Mouse (Mus musculus): Measurements from ENCODE around the gene Sdccag8. TPM values are rescaled to one million over a fixed set of nuclear protein-coding genes. Genes with fewer than 3 reads are reported as not detected.

Gene Sdccag8
- polyA plus RNA-seq, 1 experiment from 2014 or later = 11.1 TPM

DNA sequence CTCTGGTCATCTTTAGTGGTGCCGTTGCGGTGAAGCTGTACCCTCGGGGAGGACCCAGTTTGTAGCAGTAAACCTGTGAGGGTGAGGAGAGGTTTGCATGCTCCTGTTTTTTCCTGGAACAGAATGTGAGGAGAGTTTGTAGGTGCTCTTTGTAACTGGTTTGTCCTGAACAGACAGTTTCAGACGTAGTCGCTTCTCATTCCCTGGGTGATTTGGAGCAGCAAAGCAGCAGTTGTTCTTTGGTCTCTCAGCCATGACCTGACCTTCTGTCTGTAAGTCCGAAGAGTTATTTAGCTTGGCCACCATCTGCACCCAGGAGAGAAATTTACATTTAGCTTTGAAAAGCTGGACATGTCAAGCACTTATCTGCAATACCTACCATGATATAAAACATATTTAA is 65.2 kb downstream of the Sdccag8 start:
- Histone ChIP-seq H3K4me3 (ENCODE audit: low read length) (no peak overlapping the region), H3K9ac (ENCODE audit: low read length) (no peak overlapping the region), H3K27ac (ENCODE audit: low read length) (no peak overlapping the region), H3K27me3 (ENCODE audit: control insufficient read depth, insufficient read depth, low read length) (no peaks in the 10 kb centered on the region), H3K36me3 (ENCODE audit: control insufficient read depth, insufficient read depth) (no peaks in the 10 kb centered on the region), H3K4me2 (ENCODE audit: low read depth, low read length) (no peak overlapping the region), H3K4me1 (ENCODE audit: control insufficient read depth, insufficient read depth, low read length) (no peaks in the 10 kb centered on the region), H3K9me3 (replicated peaks; ENCODE audit: control insufficient read depth, low read length) (no peaks in the 10 kb centered on the region)
- no peak for ATAC-seq (replicated peaks; ENCODE audit: extremely low read depth, insufficient read depth, low FRiP score)
- WGBS = 73% methylated on average over 6 of the region's 6 CpGs

DNA sequence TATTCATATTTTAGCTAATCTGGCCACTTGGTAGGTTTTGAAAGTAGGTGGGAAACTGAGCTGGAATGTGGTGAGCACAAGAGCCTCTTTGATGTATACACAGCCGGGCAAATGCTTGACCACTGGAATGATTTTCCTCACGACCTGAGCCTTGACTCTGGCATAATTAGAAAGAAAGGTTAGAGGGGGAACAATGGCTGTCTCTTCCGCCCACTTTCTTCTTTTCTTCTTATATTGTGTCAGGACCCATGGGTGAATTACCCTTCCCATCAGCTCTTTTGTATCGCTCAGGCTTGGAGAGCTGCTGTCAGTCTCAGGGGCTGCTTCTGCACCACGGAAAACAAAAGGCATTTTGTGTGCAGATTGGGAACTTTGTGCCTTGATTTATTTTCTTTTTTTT is 65.6 kb downstream of the Sdccag8 start:
- 55% methylated on average over 5 of the region's 5 CpGs for WGBS
- H3K4me3 ChIP-seq (ENCODE audit: low read length) = no peak overlapping the region
- no peaks in the 10 kb centered on the region for H3K27me3 ChIP-seq (ENCODE audit: control insufficient read depth, insufficient read depth, low read length)
- H3K27ac ChIP-seq (ENCODE audit: low read length) = no peak overlapping the region
- no peaks in the 10 kb centered on the region for H3K36me3 ChIP-seq (ENCODE audit: control insufficient read depth, insufficient read depth)
- ATAC-seq (replicated peaks; ENCODE audit: extremely low read depth, insufficient read depth, low FRiP score) = no peak
- no peak overlapping the region for H3K9ac ChIP-seq (ENCODE audit: low read length)
- no peaks in the 10 kb centered on the region; the same call in 1 of the 2 replicates for H3K4me1 ChIP-seq (ENCODE audit: control insufficient read depth, insufficient read depth, low read length)
- no peaks in the 10 kb centered on the region for H3K9me3 ChIP-seq (replicated peaks; ENCODE audit: control insufficient read depth, low read length)
- no peak overlapping the region for H3K4me2 ChIP-seq (ENCODE audit: low read depth, low read length)

DNA sequence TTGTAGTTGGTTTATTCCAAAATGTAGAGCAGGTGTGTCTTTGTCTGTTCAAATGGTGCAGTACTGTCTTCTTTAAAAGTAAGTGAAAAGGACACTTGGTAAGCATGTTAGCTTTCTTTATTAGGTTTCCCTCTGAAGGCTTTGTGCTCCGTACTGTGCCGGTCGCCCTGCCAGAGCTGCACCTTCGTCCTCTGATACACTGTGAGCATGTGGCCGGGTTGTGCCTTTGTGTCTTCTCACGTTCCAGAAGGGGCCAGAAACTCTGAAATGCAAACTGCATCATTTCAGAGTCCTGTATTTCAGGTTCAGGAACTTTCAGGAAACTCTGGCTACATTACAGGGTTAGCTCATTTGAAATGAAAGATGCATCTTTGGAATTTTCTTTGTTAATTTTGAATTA is 66.5 kb downstream of the Sdccag8 start:
- ATAC-seq (replicated peaks; ENCODE audit: extremely low read depth, insufficient read depth, low FRiP score) = no peak
- Histone ChIP-seq H3K4me2 (ENCODE audit: low read depth, low read length) (no peak overlapping the region), H3K4me3 (ENCODE audit: low read length) (no peak overlapping the region), H3K36me3 (ENCODE audit: control insufficient read depth, insufficient read depth) (no peaks in the 10 kb centered on the region), H3K27ac (ENCODE audit: low read length) (no peak overlapping the region), H3K9me3 (replicated peaks; ENCODE audit: control insufficient read depth, low read length) (no peaks in the 10 kb centered on the region), H3K27me3 (ENCODE audit: control insufficient read depth, insufficient read depth, low read length) (no peaks in the 10 kb centered on the region), H3K9ac (ENCODE audit: low read length) (no peak overlapping the region), H3K4me1 (ENCODE audit: control insufficient read depth, insufficient read depth, low read length) (peaks cover 4% of the 10 kb centered on the region)
- 77% methylated on average over 6 of the region's 6 CpGs for WGBS

DNA sequence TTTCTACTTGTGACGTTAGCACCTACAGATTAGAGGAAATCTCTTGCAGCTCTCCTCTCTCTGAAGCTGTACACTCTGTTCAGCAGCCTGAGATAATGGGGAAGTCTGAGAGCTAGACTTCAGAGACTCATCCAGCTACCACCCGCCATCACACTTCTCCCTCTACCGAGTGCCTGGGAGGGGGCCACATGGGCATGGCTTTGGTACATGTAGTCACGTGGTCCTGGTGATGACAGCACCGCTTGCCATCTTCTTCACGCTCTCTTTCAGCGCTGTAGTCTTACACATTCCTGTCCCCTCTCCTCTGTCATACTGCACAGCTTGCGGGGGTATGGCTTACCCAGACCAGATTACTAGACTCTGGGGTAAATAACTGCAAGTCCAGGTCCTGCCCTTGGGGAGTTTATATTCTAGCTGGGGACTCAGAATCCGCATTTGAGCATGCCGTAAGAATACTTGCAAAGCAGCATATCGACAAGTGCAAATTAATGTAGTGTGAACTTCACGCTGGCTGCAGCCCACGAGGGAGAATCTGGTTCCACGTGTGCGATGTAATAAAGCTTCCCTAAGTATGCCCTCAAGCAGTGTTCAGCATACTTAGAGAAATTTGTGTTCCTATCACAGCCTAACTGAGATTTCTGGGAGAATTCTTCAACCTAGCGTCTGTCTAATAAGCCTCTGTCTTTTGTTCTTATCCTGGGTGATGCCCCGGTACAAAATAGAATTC is 70.9 kb downstream of the Sdccag8 start:
- no peaks in the 10 kb centered on the region for H3K36me3 ChIP-seq (ENCODE audit: control insufficient read depth, insufficient read depth)
- WGBS = 58% methylated on average over 17 of the region's 17 CpGs
- peak overlapping the region; percentile 5; the same call in 1 of the 2 replicates for H3K4me2 ChIP-seq (ENCODE audit: low read depth, low read length)
- no peaks in the 10 kb centered on the region for H3K9me3 ChIP-seq (replicated peaks; ENCODE audit: control insufficient read depth, low read length)
- H3K9ac ChIP-seq (ENCODE audit: low read length) = no peak overlapping the region
- no peak overlapping the region for H3K27ac ChIP-seq (ENCODE audit: low read length)
- H3K4me3 ChIP-seq (ENCODE audit: low read length) = no peak overlapping the region
- no peaks in the 10 kb centered on the region for H3K27me3 ChIP-seq (ENCODE audit: control insufficient read depth, insufficient read depth, low read length)
- peak; percentile 80 for ATAC-seq (replicated peaks; ENCODE audit: extremely low read depth, insufficient read depth, low FRiP score)
- H3K4me1 ChIP-seq (ENCODE audit: control insufficient read depth, insufficient read depth, low read length) = peaks cover 4% of the 10 kb centered on the region

DNA sequence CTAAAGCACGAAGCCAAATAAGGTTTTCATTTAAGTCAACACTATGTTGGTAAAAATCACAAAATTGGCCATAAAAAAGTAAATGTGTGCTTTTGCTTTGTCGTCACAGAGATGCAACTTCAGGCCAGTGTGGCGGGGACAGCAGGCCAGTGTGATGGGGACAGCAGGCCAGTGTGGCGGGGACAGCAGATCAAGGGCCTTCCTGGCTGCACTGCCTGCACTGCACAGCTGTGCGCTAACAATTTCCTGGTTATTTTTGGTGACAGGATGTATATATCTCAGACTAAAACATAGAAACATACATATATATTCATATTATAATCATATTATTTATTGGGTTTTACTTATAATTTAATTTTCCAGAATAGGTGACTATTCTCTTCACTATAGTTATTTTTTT is 71.5 kb downstream of the Sdccag8 start:
- Histone ChIP-seq H3K9me3 (replicated peaks; ENCODE audit: control insufficient read depth, low read length) (no peaks in the 10 kb centered on the region), H3K9ac (ENCODE audit: low read length) (no peak overlapping the region), H3K4me3 (ENCODE audit: low read length) (no peak overlapping the region), H3K27me3 (ENCODE audit: control insufficient read depth, insufficient read depth, low read length) (no peaks in the 10 kb centered on the region), H3K36me3 (ENCODE audit: control insufficient read depth, insufficient read depth) (no peaks in the 10 kb centered on the region), H3K27ac (ENCODE audit: low read length) (no peak overlapping the region), H3K4me2 (ENCODE audit: low read depth, low read length) (no peak overlapping the region), H3K4me1 (ENCODE audit: control insufficient read depth, insufficient read depth, low read length) (peaks cover 4% of the 10 kb centered on the region)
- ATAC-seq (replicated peaks; ENCODE audit: extremely low read depth, insufficient read depth, low FRiP score) = no peak
- 76% methylated on average over 5 of the region's 5 CpGs for WGBS

DNA sequence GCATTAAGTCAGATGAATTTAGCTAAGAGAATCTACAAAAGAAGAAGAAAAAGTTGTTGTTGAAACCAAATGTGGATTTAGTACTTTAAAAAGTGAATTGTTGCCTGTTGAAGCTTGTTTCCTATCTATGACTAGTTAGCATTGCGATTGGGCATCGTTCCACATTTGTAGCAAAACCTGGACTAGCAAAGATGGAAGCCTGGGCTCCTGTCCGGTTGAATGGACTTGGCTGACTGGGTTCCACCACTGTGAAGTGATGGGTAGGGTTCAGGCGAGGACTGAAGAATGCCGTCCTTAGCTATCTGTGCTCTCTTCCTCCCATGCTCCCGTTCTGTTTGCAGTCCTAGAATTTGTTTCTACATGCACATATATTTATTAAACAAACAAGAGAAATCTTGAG is 89.3 kb downstream of the Sdccag8 start:
- H3K4me1 ChIP-seq (ENCODE audit: control insufficient read depth, insufficient read depth, low read length) = no peaks in the 10 kb centered on the region

DNA sequence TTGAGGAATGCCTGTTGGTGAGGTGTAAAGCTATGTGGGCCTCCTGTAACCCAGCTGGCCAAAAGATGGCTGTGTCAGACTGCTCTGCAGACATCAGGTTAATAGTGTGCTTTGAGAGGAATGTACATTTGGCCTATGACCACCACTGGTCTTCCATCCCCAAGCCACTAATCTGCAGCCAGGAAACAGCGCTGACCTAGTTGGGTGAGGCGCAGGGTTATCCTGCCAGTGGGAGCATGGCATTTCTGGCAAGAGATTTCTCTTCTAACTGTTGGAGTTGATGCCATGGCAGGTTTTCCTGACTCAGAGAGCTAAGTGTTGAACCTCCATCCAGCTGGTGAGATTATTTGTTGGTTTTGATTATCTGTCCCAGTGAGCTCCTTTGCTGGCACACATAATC is 101.5 kb downstream of the Sdccag8 start:
- Histone ChIP-seq H3K9ac (ENCODE audit: low read length) (no peak overlapping the region), H3K4me2 (ENCODE audit: low read depth, low read length) (no peak overlapping the region), H3K4me1 (ENCODE audit: control insufficient read depth, insufficient read depth, low read length) (no peaks in the 10 kb centered on the region), H3K27ac (ENCODE audit: low read length) (no peak overlapping the region), H3K4me3 (ENCODE audit: low read length) (no peak overlapping the region), H3K9me3 (replicated peaks; ENCODE audit: control insufficient read depth, low read length) (no peaks in the 10 kb centered on the region), H3K36me3 (ENCODE audit: control insufficient read depth, insufficient read depth) (peaks cover 3% of the 10 kb centered on the region; the same call in 1 of the 2 replicates), H3K27me3 (ENCODE audit: control insufficient read depth, insufficient read depth, low read length) (no peaks in the 10 kb centered on the region)
- WGBS = 94% methylated on average over 2 of the region's 2 CpGs
- no peak for ATAC-seq (replicated peaks; ENCODE audit: extremely low read depth, insufficient read depth, low FRiP score)

More for the DNA sequence above, 89.3 kb downstream of the Sdccag8 start:
- ATAC-seq (replicated peaks; ENCODE audit: extremely low read depth, insufficient read depth, low FRiP score) = no peak
- Histone ChIP-seq H3K4me3 (ENCODE audit: low read length) (no peak overlapping the region), H3K9ac (ENCODE audit: low read length) (no peak overlapping the region), H3K4me2 (ENCODE audit: low read depth, low read length) (no peak overlapping the region), H3K9me3 (replicated peaks; ENCODE audit: control insufficient read depth, low read length) (no peaks in the 10 kb centered on the region), H3K27ac (ENCODE audit: low read length) (no peak overlapping the region), H3K36me3 (ENCODE audit: control insufficient read depth, insufficient read depth) (no peaks in the 10 kb centered on the region), H3K27me3 (ENCODE audit: control insufficient read depth, insufficient read depth, low read length) (no peaks in the 10 kb centered on the region)
- 73% methylated on average over 6 of the region's 6 CpGs for WGBS

DNA sequence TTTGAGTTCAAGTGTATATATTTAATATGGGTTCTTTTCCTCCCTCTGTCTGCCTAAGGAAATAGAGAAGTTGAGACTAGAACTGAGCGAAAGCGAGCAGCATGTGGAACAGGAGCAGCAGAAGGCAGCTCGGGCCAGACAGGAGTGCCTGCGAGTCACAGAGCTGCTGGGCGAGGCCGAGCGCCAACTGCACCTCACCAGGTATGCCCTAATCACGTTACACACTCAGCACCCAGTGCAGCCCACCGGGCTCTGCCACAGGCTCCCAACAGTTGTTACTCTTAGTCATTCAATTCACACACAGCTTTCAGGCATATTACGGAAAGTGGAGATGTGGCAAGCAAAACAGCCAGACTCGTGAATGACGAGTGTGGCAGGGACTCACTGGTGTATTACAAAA is 105.0 kb downstream of the Sdccag8 start:
- no peak for ATAC-seq (replicated peaks; ENCODE audit: extremely low read depth, insufficient read depth, low FRiP score)
- WGBS = 91% methylated on average over 12 of the region's 12 CpGs
- Histone ChIP-seq H3K4me2 (ENCODE audit: low read depth, low read length) (no peak overlapping the region), H3K27me3 (ENCODE audit: control insufficient read depth, insufficient read depth, low read length) (no peaks in the 10 kb centered on the region), H3K36me3 (ENCODE audit: control insufficient read depth, insufficient read depth) (peaks cover 3% of the 10 kb centered on the region; the same call in 1 of the 2 replicates), H3K9me3 (replicated peaks; ENCODE audit: control insufficient read depth, low read length) (no peaks in the 10 kb centered on the region), H3K9ac (ENCODE audit: low read length) (no peak overlapping the region), H3K27ac (ENCODE audit: low read length) (no peak overlapping the region), H3K4me1 (ENCODE audit: control insufficient read depth, insufficient read depth, low read length) (no peaks in the 10 kb centered on the region), H3K4me3 (ENCODE audit: low read length) (no peak overlapping the region)

DNA sequence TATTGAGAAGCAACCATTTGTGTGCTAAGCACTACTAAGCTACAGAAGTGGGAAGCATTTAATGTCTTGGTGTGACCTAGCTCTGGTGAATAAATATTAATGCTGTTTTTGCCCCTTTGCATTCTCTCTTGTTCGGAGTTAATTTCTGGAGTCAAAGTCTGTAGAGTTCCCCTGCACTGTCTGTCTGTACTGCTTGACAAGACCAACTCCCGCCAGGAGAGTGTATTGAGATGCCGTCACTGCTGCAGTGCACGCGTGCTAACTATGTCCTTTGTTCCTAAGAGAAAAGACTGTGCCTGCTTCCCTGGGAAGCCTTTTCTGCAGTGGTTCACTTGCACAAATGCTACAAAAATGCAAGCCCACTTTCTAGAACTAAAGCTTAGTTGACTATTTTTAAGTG is 108.4 kb downstream of the Sdccag8 start:
- Histone ChIP-seq H3K9me3 (replicated peaks; ENCODE audit: control insufficient read depth, low read length) (no peaks in the 10 kb centered on the region), H3K9ac (ENCODE audit: low read length) (no peak overlapping the region), H3K4me2 (ENCODE audit: low read depth, low read length) (no peak overlapping the region), H3K4me3 (ENCODE audit: low read length) (no peak overlapping the region), H3K27me3 (ENCODE audit: control insufficient read depth, insufficient read depth, low read length) (no peaks in the 10 kb centered on the region), H3K27ac (ENCODE audit: low read length) (no peak overlapping the region), H3K36me3 (ENCODE audit: control insufficient read depth, insufficient read depth) (peaks cover 3% of the 10 kb centered on the region; the same call in 1 of the 2 replicates), H3K4me1 (ENCODE audit: control insufficient read depth, insufficient read depth, low read length) (no peaks in the 10 kb centered on the region)
- no peak for ATAC-seq (replicated peaks; ENCODE audit: extremely low read depth, insufficient read depth, low FRiP score)
- WGBS = 90% methylated on average over 5 of the region's 5 CpGs

All from heart, embryonic 16.5 days (tissue).